Mouse (Mus musculus) MEL (cell line): Measurements from ENCODE around the gene Rnf220. TPM values are rescaled to one million over a fixed set of nuclear protein-coding genes. Genes with fewer than 3 reads are reported as not detected.

Source experiments
- DNase-seq: peaks from one replicate; pipeline ENCODE4 v3.0.0; 2011; ENCODE audit warnings: low read depth, low spot score
- H3K27ac ChIP-seq: 2 replicates; pipeline ENCODE4 v1.5.1; 2012; ENCODE audit warnings: low read depth, mild to moderate bottlenecking, control low read depth, low read length, moderate library complexity; ENCODE audit not compliant: control insufficient read depth
- H3K27me3 ChIP-seq, 2 experiments: fragments of 150-350 bp in 1 of 2; sonication (generic) in 1 of 2; 2 replicates each; pipeline ENCODE4 v1.6.1; 2012; ENCODE audit warnings: low read length in 2 of 2, mild to moderate bottlenecking in 2 of 2, improper control_type of control experiment in 1 of 2, moderate library complexity in 1 of 2; ENCODE audit not compliant: insufficient read depth in 2 of 2, control insufficient read depth in 1 of 2
- H3K36me3 ChIP-seq, 2 experiments: 2 replicates each; pipeline ENCODE4 v1.6.1; 2012 to 2014; ENCODE audit warnings: low read length in 2 of 2, improper control_type of control experiment in 1 of 2, inconsistent platforms in 1 of 2, mild to moderate bottlenecking in 1 of 2; ENCODE audit not compliant: insufficient read depth in 2 of 2, control insufficient read depth in 1 of 2
- H3K4me1 ChIP-seq, 2 experiments: fragments of 150-350 bp in 1 of 2; sonication (generic) in 1 of 2; 2 replicates each; pipeline ENCODE4 v1.6.1; 2012; ENCODE audit warnings: low read length in 2 of 2, improper control_type of control experiment in 1 of 2, mild to moderate bottlenecking in 1 of 2; ENCODE audit not compliant: insufficient read depth in 2 of 2, control insufficient read depth in 1 of 2
- H3K4me3 ChIP-seq, 2 experiments: fragments of 150-350 bp in 1 of 2; sonication (generic) in 1 of 2; 2 replicates each; pipeline ENCODE4 v1.5.1; 2012; ENCODE audit warnings: low read depth in 2 of 2, low read length in 2 of 2, mild to moderate bottlenecking in 2 of 2, moderate library complexity in 2 of 2, control low read depth in 1 of 2, improper control_type of control experiment in 1 of 2; ENCODE audit not compliant: control insufficient read depth in 1 of 2, insufficient read depth in 1 of 2
- H3K79me2 ChIP-seq: 2 replicates; pipeline ENCODE4 v1.6.1; 2012; ENCODE audit warnings: mild to moderate bottlenecking, low read length, moderate library complexity; ENCODE audit not compliant: control insufficient read depth, poor library complexity, insufficient read depth
- H3K9ac ChIP-seq: 2 replicates; pipeline ENCODE4 v1.6.1; 2012; ENCODE audit warnings: low read depth, mild to moderate bottlenecking, control low read depth, low read length, moderate library complexity; ENCODE audit not compliant: control insufficient read depth, poor library complexity, severe bottlenecking
- H3K9me3 ChIP-seq: fragments of 150-350 bp; sonication (generic); replicated peaks from 2 replicates; pipeline ENCODE4 v1.6.1; 2012; ENCODE audit warnings: mild to moderate bottlenecking, low read length, improper control_type of control experiment, moderate library complexity; ENCODE audit not compliant: insufficient read depth
- BHLHE40 ChIP-seq: IDR thresholded peaks from 2 replicates; pipeline ENCODE4 v1.6.1; 2012; ENCODE audit warnings: low read depth, mild to moderate bottlenecking, inconsistent platforms, low read length, improper control_type of control experiment, borderline replicate concordance
- CHD2 ChIP-seq: IDR thresholded peaks from 2 replicates; pipeline ENCODE4 v1.6.1; 2011; ENCODE audit warnings: low read length, improper control_type of control experiment
- E2F4 ChIP-seq: IDR thresholded peaks from 2 replicates; pipeline ENCODE4 v1.6.1; 2011; ENCODE audit warnings: low read depth, low read length, improper control_type of control experiment, borderline replicate concordance
- ETS1 ChIP-seq: IDR thresholded peaks from 2 replicates; pipeline ENCODE4 v1.6.1; 2012; ENCODE audit warnings: low read depth, mild to moderate bottlenecking, inconsistent platforms, low read length, improper control_type of control experiment, moderate library complexity
- GABPA ChIP-seq: IDR thresholded peaks from 2 replicates; pipeline ENCODE4 v1.6.1; 2012; ENCODE audit warnings: low read depth, mild to moderate bottlenecking, inconsistent platforms, low read length, improper control_type of control experiment, moderate library complexity
- HCFC1 ChIP-seq: IDR thresholded peaks from 2 replicates; pipeline ENCODE4 v1.6.1; 2012; ENCODE audit warnings: low read depth, mild to moderate bottlenecking, inconsistent platforms, low read length, improper control_type of control experiment, moderate library complexity
- KAT2A ChIP-seq: conservative IDR thresholded peaks from 2 replicates; pipeline ENCODE4 v1.6.1; 2012; ENCODE audit warnings: low read depth, low read length, improper control_type of control experiment, inconsistent platforms
- MEF2A ChIP-seq: IDR thresholded peaks from 2 replicates; pipeline ENCODE4 v1.6.1; 2014; ENCODE audit warnings: low read depth, mild to moderate bottlenecking, inconsistent platforms, low read length, improper control_type of control experiment; ENCODE audit not compliant: poor library complexity, insufficient replicate concordance, severe bottlenecking; ENCODE audit errors: extremely low read depth
- MYB ChIP-seq: IDR thresholded peaks from 2 replicates; pipeline ENCODE4 v1.6.1; 2011; ENCODE audit warnings: mild to moderate bottlenecking, low read depth, low read length, improper control_type of control experiment
- NRF1 ChIP-seq: IDR thresholded peaks from 2 replicates; pipeline ENCODE4 v1.6.1; 2014; ENCODE audit warnings: low read depth, mild to moderate bottlenecking, inconsistent platforms, low read length, improper control_type of control experiment, moderate library complexity; ENCODE audit not compliant: poor library complexity, insufficient read depth, severe bottlenecking
- POLR2AphosphoS2 ChIP-seq: IDR thresholded peaks from 2 replicates; pipeline ENCODE4 v1.6.1; 2011; ENCODE audit warnings: low read length, improper control_type of control experiment
- POLR2AphosphoS5 ChIP-seq: IDR thresholded peaks from 2 replicates; pipeline ENCODE4 v1.6.1; 2012; ENCODE audit warnings: low read depth, borderline replicate concordance, mild to moderate bottlenecking, inconsistent platforms, low read length, moderate library complexity, mixed read lengths
- RAD21 ChIP-seq: IDR thresholded peaks from 2 replicates; pipeline ENCODE4 v1.6.1; 2011; ENCODE audit warnings: mild to moderate bottlenecking, low read depth, low read length, improper control_type of control experiment
- RCOR1 ChIP-seq: IDR thresholded peaks from 2 replicates; pipeline ENCODE4 v1.6.1; 2012; ENCODE audit warnings: low read depth, mild to moderate bottlenecking, inconsistent platforms, low read length, improper control_type of control experiment
- SMC3 ChIP-seq: IDR thresholded peaks from 2 replicates; pipeline ENCODE4 v1.6.1; 2011; ENCODE audit warnings: low read depth, low read length, improper control_type of control experiment
- TBP ChIP-seq: IDR thresholded peaks from 2 replicates; pipeline ENCODE4 v1.8.0; 2011; ENCODE audit warnings: low read depth, low read length, improper control_type of control experiment
- UBTF ChIP-seq: IDR thresholded peaks from 2 replicates; pipeline ENCODE4 v1.6.1; 2012; ENCODE audit warnings: low read depth, mild to moderate bottlenecking, inconsistent platforms, low read length, improper control_type of control experiment, moderate library complexity, borderline replicate concordance; ENCODE audit not compliant: insufficient read depth
- USF2 ChIP-seq, 2 experiments: IDR thresholded peaks; 2 replicates each; pipeline ENCODE4 v1.6.1; 2011 to 2012; ENCODE audit warnings: improper control_type of control experiment in 2 of 2, low read length in 2 of 2, borderline replicate concordance in 1 of 2, inconsistent platforms in 1 of 2, low read depth in 1 of 2, mild to moderate bottlenecking in 1 of 2; ENCODE audit not compliant: insufficient read depth in 1 of 2
- polyA plus RNA-seq, 2 experiments: library from polyadenylated mRNA; stranded (reverse) in 1 of 2; unstranded in 1 of 2; fragments of >175 nt in 1 of 2; fragments of >200 nt in 1 of 2; gene quantifications; 2 replicates each; pipeline versions ENCODE4 v1.2.1 to v1.2.4; 2012; ENCODE audit warnings: low replicate concordance in 2 of 2, low read depth in 1 of 2; ENCODE audit not compliant: insufficient read length in 2 of 2, insufficient read depth in 1 of 2, missing spikeins in 1 of 2
- total RNA-seq: library from RNA; depleted of rRNA; stranded (reverse); fragments of 300-350 nt; gene quantifications from 2 replicates; pipeline ENCODE4 v1.2.3, GENCODE M21; 2012

Gene Rnf220
- total and polyA plus RNA-seq, 3 experiments = 121 to 201 TPM; not detected in 1

DNA sequence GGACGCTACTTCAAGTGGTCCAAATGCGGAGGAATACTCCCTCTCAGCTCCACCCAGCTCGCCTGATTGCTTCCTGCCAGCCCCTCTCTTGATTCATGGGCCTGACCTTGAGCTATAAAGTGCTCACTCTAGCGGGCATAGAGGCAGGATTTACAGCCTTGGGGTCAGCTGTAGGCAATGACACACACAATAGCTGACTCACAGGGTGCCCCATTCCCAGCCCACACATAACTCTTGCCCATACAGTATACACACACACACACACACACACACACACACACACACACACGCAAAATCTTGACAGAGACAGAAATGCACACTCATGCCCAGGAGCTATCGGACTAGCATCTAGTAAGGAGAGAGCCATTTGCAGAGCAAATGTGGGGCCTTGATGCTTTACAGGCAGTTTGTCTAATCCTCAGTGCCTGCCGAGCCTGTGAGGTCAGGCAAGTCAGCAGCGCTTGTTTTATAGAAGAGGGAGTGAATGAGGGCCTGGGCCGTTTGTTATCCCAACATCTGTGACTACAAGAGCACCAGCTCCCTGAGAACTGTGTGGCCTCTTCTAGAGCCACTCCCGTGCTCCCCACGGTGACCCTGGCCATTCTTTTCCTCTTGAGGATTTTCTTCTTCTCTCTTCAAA lies 165.9 kb downstream of the Rnf220 start:
- Histone ChIP-seq H3K4me3 (no peak overlapping the region), H3K9ac (no peak overlapping the region), H3K9me3 (no peaks in the 10 kb centered on the region), H3K79me2 (no peaks in the 10 kb centered on the region), H3K27ac (no peak overlapping the region), H3K4me1 (no peaks in the 10 kb centered on the region), H3K36me3 (no peaks in the 10 kb centered on the region), H3K27me3 (peaks cover 6 to 22% of the 10 kb centered on the region in 2 experiments)
- DNase-seq = no peak
- no peak for TF ChIP-seq RCOR1
- no peak for TF ChIP-seq E2F4
- no peak for TF ChIP-seq SMC3
- no peak for TF ChIP-seq ETS1
- TF ChIP-seq UBTF = no peak
- TF ChIP-seq USF2 (IDR thresholded peaks at IDR 0.05; ENCODE audit: borderline replicate concordance in 1 of 2, insufficient read depth in 1 of 2, low read depth in 1 of 2, low read length in 2 of 2) = no peak
- TF ChIP-seq POLR2AphosphoS2 = no peak
- TF ChIP-seq NRF1 = no peak
- no peak for TF ChIP-seq RAD21
- no peak for TF ChIP-seq MYB
- no peak for TF ChIP-seq POLR2AphosphoS5
- no peak for TF ChIP-seq KAT2A
- TF ChIP-seq GABPA = no peak

DNA sequence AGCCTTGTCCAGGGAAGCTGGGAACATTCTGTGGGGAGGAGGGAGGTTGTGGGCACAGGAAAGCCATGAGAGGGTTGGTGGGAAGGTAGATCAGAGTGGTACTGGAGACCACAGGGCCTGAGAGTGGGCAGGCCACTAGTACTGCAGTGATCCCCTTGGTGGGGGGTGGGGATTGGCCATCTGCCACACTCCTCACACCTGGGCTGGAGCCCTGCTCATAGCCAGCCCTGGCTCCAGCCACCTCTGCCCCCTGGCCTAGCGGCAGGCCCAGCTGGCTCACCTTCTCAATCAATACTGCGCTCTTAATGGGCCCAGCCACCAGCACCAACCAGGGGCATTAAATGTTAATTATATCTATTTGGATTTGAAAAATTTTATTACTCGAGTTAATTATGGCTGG lies 166.7 kb downstream of the Rnf220 start:
- Histone ChIP-seq H3K4me3 (no peak overlapping the region), H3K4me1 (no peaks in the 10 kb centered on the region), H3K36me3 (no peaks in the 10 kb centered on the region), H3K9ac (no peak overlapping the region), H3K9me3 (no peaks in the 10 kb centered on the region), H3K79me2 (no peaks in the 10 kb centered on the region), H3K27me3 (peaks cover 6 to 22% of the 10 kb centered on the region in 2 experiments), H3K27ac (no peak overlapping the region)
- TF ChIP-seq HCFC1 (no peak), TBP (no peak), CHD2 (no peak), MEF2A (no peak), BHLHE40 (no peak)
- no peak for DNase-seq
